Mouse (Mus musculus) limb, embryonic 10.5 days (tissue): ENCODE data around the gene Mapkap1. TPM values are rescaled to one million over a fixed set of nuclear protein-coding genes. Genes with fewer than 3 reads are reported as not detected.
"Not testable (repeated sequence)": the region's sequence is repeated elsewhere in the genome, so short reads cannot be mapped to it uniquely, and the experiment has no call there.

Experiments used
- DNase-seq: peaks from one replicate; pipeline ENCODE4 v3.0.0-alpha.2; 2017; ENCODE audit warnings: low spot score
- H3K27ac ChIP-seq: fragments of 300-500 bp; sonication (generic); 2 replicates; pipeline ENCODE4 v1.5.1; 2016; ENCODE audit warnings: mild to moderate bottlenecking
- H3K27me3 ChIP-seq: fragments of 300-500 bp; sonication (generic); 2 replicates; pipeline ENCODE4 v1.6.1; 2016; ENCODE audit warnings: low read depth, mild to moderate bottlenecking; ENCODE audit not compliant: poor library complexity, severe bottlenecking
- H3K36me3 ChIP-seq: fragments of 300-500 bp; sonication (generic); 2 replicates; pipeline ENCODE4 v1.6.1; 2016; ENCODE audit warnings: mild to moderate bottlenecking, moderate library complexity
- H3K4me1 ChIP-seq: fragments of 300-500 bp; sonication (generic); 2 replicates; pipeline ENCODE4 v1.6.1; 2016
- H3K4me3 ChIP-seq: fragments of 300-500 bp; sonication (generic); 2 replicates; pipeline ENCODE4 v1.5.1; 2016; ENCODE audit warnings: mild to moderate bottlenecking, moderate library complexity
- H3K9me3 ChIP-seq: fragments of 300-500 bp; sonication (generic); replicated peaks from 2 replicates; pipeline ENCODE4 v1.6.1; 2016; ENCODE audit warnings: mild to moderate bottlenecking
- WGBS: fragments of 180-500 bp; shearing (Covaris S2); methylation state at CpG from one replicate; pipeline ENCODE4 v1.1.7; 2016; 5-methylcytosine and 5-hydroxymethylcytosine counted together
- polyA plus RNA-seq: library from polyadenylated mRNA; unstranded; fragments of >200 nt; fragmentation: Nextera tagmentation; extraction: Ambion mirVana; gene quantifications from 2 replicates; pipeline ENCODE4 v1.2.1, GENCODE M21; 2016

Mapkap1 gene
- polyA plus RNA-seq, 1 experiment from 2014 or later: 96.4 TPM

- no peaks in the 10 kb centered on the region for H3K36me3 ChIP-seq
- WGBS: 84% methylated on average over 7 of the region's 7 CpGs
- H3K27me3 ChIP-seq: no peaks in the 10 kb centered on the region
- H3K27ac ChIP-seq: no peak overlapping the region
- H3K9me3 ChIP-seq: no peaks in the 10 kb centered on the region
- H3K4me3 ChIP-seq: no peak overlapping the region
- H3K4me1 ChIP-seq: no peaks in the 10 kb centered on the region
- no peak for DNase-seq
These were observed 62.1 kb downstream of the Mapkap1 start for GRCm38 (mm10) chr2:34468559-34469141.

GRCm38 (mm10) chr2:34469324-34469723, 62.8 kb downstream of the Mapkap1 start:
- Histone ChIP-seq H3K4me1 (no peaks in the 10 kb centered on the region), H3K4me3 (no peak overlapping the region), H3K9me3 (no peaks in the 10 kb centered on the region), H3K27ac (no peak overlapping the region), H3K27me3 (no peaks in the 10 kb centered on the region), H3K36me3 (no peaks in the 10 kb centered on the region)
- WGBS: 94% methylated on average over 5 of the region's 5 CpGs
- DNase-seq: no peak

- no peaks in the 10 kb centered on the region for H3K36me3 ChIP-seq
- H3K4me1 ChIP-seq: no peaks in the 10 kb centered on the region
- WGBS: 91% methylated on average over 3 of the region's 3 CpGs
- no peak for DNase-seq
- H3K27ac ChIP-seq: no peak overlapping the region
- H3K27me3 ChIP-seq: no peaks in the 10 kb centered on the region
- no peaks in the 10 kb centered on the region for H3K9me3 ChIP-seq
- no peak overlapping the region for H3K4me3 ChIP-seq
These were observed 67.2 kb downstream of the Mapkap1 start for GRCm38 (mm10) chr2:34473775-34474174.

GRCm38 (mm10) chr2:34481401-34481800, 74.8 kb downstream of the Mapkap1 start:
- H3K9me3 ChIP-seq: no peaks in the 10 kb centered on the region
- H3K27me3 ChIP-seq: no peaks in the 10 kb centered on the region
- no peak overlapping the region for H3K4me3 ChIP-seq
- no peak for DNase-seq
- H3K36me3 ChIP-seq: no peaks in the 10 kb centered on the region
- peaks cover 12% of the 10 kb centered on the region for H3K4me1 ChIP-seq
- 80% methylated on average over 4 of the region's 4 CpGs for WGBS
- H3K27ac ChIP-seq: no peak overlapping the region

GRCm38 (mm10) chr2:34482102-34482501, 75.5 kb downstream of the Mapkap1 start:
- H3K27me3 ChIP-seq: no peaks in the 10 kb centered on the region
- H3K4me1 ChIP-seq: peaks cover 12% of the 10 kb centered on the region
- H3K27ac ChIP-seq: no peak overlapping the region
- H3K36me3 ChIP-seq: no peaks in the 10 kb centered on the region
- H3K9me3 ChIP-seq: no peaks in the 10 kb centered on the region
- DNase-seq: no peak
- 54% methylated on average over 3 of the region's 3 CpGs for WGBS
- no peak overlapping the region for H3K4me3 ChIP-seq

GRCm38 (mm10) chr2:34482531-34482930, 76.0 kb downstream of the Mapkap1 start:
- WGBS: 78% methylated on average over 3 of the region's 3 CpGs
- no peaks in the 10 kb centered on the region for H3K36me3 ChIP-seq
- no peaks in the 10 kb centered on the region for H3K27me3 ChIP-seq
- peaks cover 12% of the 10 kb centered on the region for H3K4me1 ChIP-seq
- H3K4me3 ChIP-seq: no peak overlapping the region
- no peak for DNase-seq
- H3K9me3 ChIP-seq: no peaks in the 10 kb centered on the region
- no peak overlapping the region for H3K27ac ChIP-seq

- H3K27me3 ChIP-seq: no peaks in the 10 kb centered on the region
- no peak overlapping the region for H3K4me3 ChIP-seq
- 91% methylated on average over 7 of the region's 7 CpGs for WGBS
- DNase-seq: no peak
- H3K27ac ChIP-seq: no peak overlapping the region
- peaks cover 2% of the 10 kb centered on the region; the same call in 1 of the 2 replicates for H3K4me1 ChIP-seq
- H3K36me3 ChIP-seq: no peaks in the 10 kb centered on the region
- H3K9me3 ChIP-seq: no peaks in the 10 kb centered on the region
These were observed 80.7 kb downstream of the Mapkap1 start for GRCm38 (mm10) chr2:34487281-34487680.

- Histone ChIP-seq H3K4me3 (no peak overlapping the region), H3K4me1 (no peaks in the 10 kb centered on the region), H3K36me3 (peaks cover 7% of the 10 kb centered on the region), H3K9me3 (no peaks in the 10 kb centered on the region), H3K27ac (no peak overlapping the region), H3K27me3 (no peaks in the 10 kb centered on the region)
- no peak for DNase-seq
- 51% methylated on average over 3 of the region's 3 CpGs for WGBS
These were observed 97.6 kb downstream of the Mapkap1 start for GRCm38 (mm10) chr2:34503975-34504730.

GRCm38 (mm10) chr2:34506162-34506561, 99.6 kb downstream of the Mapkap1 start:
- H3K9me3 ChIP-seq, H3K4me1 ChIP-seq, H3K27ac ChIP-seq, H3K27me3 ChIP-seq, H3K36me3 ChIP-seq, DNase-seq, H3K4me3 ChIP-seq: not testable (repeated sequence)
- WGBS: 94% methylated on average over 2 of the region's 2 CpGs

GRCm38 (mm10) chr2:34509856-34510255, 103.3 kb downstream of the Mapkap1 start:
- Histone ChIP-seq H3K27ac (no peak overlapping the region), H3K4me1 (no peaks in the 10 kb centered on the region), H3K9me3 (no peaks in the 10 kb centered on the region), H3K27me3 (no peaks in the 10 kb centered on the region), H3K4me3 (no peak overlapping the region), H3K36me3 (peaks cover 8% of the 10 kb centered on the region)
- no peak for DNase-seq
- 91% methylated on average over 5 of the region's 5 CpGs for WGBS

- DNase-seq: no peak
- Histone ChIP-seq H3K36me3 (0 out of 2 replicates have a peak, but pooled peaks cover 6% of the 10 kb centered on the region), H3K4me1 (no peaks in the 10 kb centered on the region), H3K27ac (no peak overlapping the region), H3K9me3 (no peaks in the 10 kb centered on the region), H3K27me3 (no peaks in the 10 kb centered on the region), H3K4me3 (no peak overlapping the region)
- 96% methylated on average over 5 of the region's 5 CpGs for WGBS
These were observed 108.7 kb downstream of the Mapkap1 start for GRCm38 (mm10) chr2:34515263-34515662.

GRCm38 (mm10) chr2:34518083-34518482, 111.5 kb downstream of the Mapkap1 start:
- H3K36me3 ChIP-seq: 0 out of 2 replicates have a peak, but pooled peaks cover 9% of the 10 kb centered on the region
- H3K9me3 ChIP-seq: no peaks in the 10 kb centered on the region
- no peaks in the 10 kb centered on the region for H3K27me3 ChIP-seq
- DNase-seq: no peak
- no peak overlapping the region for H3K4me3 ChIP-seq
- no peak overlapping the region for H3K27ac ChIP-seq
- no peaks in the 10 kb centered on the region for H3K4me1 ChIP-seq
- WGBS: 80% methylated on average over 2 of the region's 2 CpGs

- Histone ChIP-seq H3K27me3 (no peaks in the 10 kb centered on the region), H3K9me3 (no peaks in the 10 kb centered on the region), H3K27ac (no peak overlapping the region), H3K4me1 (no peaks in the 10 kb centered on the region), H3K4me3 (no peak overlapping the region), H3K36me3 (0 out of 2 replicates have a peak, but pooled peaks cover 9% of the 10 kb centered on the region)
- no peak for DNase-seq
- 91% methylated on average over 5 of the region's 5 CpGs for WGBS
These were observed 112.0 kb downstream of the Mapkap1 start for GRCm38 (mm10) chr2:34518526-34518925.
